Mouse (Mus musculus) liver, embryonic 14.5 days (tissue): ENCODE measurements around the gene Col6a1.

Experiments used
- CTCF ChIP-seq: IDR thresholded peaks from 2 replicates; pipeline ENCODE4 v1.5.1; 2016; ENCODE audit warnings: antibody characterized with exemption, low read depth, control low read depth
- EP300 ChIP-seq: IDR thresholded peaks from 2 replicates; pipeline ENCODE4 v1.6.1; 2016; ENCODE audit warnings: antibody characterized with exemption, low read depth

DNA sequence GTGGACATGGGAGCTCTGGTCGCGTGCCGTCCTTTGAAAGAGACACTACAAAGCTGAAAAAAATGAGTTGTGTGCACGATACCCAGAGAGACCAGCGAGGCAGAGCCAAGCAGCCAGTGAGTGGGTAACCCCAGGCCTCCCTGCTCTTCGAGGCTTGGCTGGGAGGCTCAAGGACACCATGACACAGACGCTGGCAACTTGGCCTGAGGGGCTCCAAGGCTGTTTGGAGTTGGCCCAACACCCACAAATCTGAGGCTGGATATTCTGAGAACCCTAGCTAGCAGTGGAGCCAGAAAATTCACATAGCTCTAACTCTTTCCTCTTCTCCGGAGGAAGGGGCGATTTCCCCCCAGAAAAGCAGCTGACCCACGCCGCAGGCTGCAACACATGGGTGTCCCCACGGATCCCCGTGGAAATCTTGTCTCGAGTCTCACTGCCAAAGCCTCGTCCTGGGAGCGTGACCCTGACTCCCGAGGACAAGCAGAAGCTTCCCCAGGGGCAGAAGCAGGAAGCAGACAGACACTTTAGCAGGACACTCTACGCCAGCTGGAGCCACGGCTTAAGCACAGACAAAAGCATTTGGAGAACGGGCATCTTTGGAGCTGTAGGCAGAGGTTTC, 5.8 kb upstream of the Col6a1 start:
- TF ChIP-seq CTCF (no peak), EP300 (no peak)
